Mouse (Mus musculus) stomach, postnatal 0 days (tissue): ENCODE results near the gene 1600015I10Rik.

ENCODE experiments used
- CTCF ChIP-seq: IDR thresholded peaks from 2 replicates; pipeline ENCODE4 v1.5.1; 2016; ENCODE audit warnings: antibody characterized with exemption, low read depth, mild to moderate bottlenecking, moderate library complexity
- EP300 ChIP-seq: optimal IDR thresholded peaks from 2 replicates; pipeline ENCODE3; 2016; ENCODE audit warnings: antibody characterized with exemption

DNA sequence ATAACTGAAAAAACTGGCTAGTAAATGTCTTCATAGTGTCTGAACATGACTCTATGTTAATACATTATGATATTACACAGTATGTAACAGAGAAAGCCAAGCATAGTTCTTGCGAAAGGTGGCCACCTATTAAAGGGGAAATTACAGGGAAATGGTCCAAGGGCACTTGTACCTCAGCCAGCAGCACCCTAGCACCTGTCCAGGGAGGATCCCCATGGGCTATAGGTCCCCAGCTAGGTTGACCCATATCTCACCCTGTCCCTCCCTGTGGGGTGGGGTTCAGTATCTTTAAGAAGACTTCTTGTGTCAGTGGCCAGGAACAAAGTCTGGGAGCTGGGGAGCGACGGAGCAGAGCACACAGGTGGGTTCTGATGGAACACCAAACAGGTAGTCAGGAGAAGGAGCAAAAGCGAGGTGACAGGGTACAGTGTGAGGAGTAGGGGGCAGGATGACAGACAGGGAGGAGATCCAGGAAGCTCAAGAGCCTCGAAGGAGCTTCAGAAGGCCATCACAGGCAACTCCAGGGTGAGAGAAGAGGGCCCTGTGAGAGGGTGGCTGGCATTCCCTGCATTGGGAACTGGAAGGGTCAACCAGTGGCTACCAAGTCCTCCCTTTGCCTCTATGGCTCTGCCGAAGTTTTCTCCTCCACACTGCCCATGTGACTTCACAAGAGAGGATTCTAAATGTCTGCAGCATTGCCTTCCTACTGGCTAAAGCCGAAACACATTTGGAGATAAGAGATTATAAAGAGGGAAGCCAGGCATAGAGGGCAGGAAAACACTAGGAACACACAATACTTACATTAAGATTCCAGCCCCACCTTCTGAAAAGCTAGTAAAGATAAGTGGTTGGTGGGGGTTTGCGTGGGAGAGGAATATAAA lies 34.5 kb upstream of the 1600015I10Rik start:
- TF ChIP-seq CTCF (no peak), EP300 (no peak)
